Mouse (Mus musculus): ENCODE results near the gene Olfr52. TPM values are rescaled to one million over a fixed set of nuclear protein-coding genes. Genes with fewer than 3 reads are reported as not detected.
"Not testable (repeated sequence)": the region's sequence is repeated elsewhere in the genome, so short reads cannot be mapped to it uniquely, and the experiment has no call there.

Olfr52 gene
- total and polyA plus RNA-seq, 2 experiments from 2014 or later = not detected

GRCm38 (mm10) chr2:86177720-86178119 is 7.8 kb downstream of the Olfr52 start, which contains the start of gene Olfr1044:
TSS of gene Olfr1044 (minus strand) at chr2:86177820.
- Histone ChIP-seq H3K27ac (ENCODE audit: low read depth, low read length) (no peak within 1 kb of the TSS), H3K4me1 (ENCODE audit: insufficient read depth, low read length) (no peaks in the 10 kb centered on the region), H3K4me2 (ENCODE audit: low read depth, low read length, poor library complexity, severe bottlenecking) (no peak within 1 kb of the TSS), H3K27me3 (ENCODE audit: insufficient read depth, low read length) (no peaks in the 10 kb centered on the region), H3K4me3 (ENCODE audit: low read depth, low read length) (no peak within 1 kb of the TSS), H3K9me3 (ENCODE audit: low read length) (no peaks in the 10 kb centered on the region), H3K9ac (replicated peaks; ENCODE audit: low read length, poor library complexity, severe bottlenecking) (no peak within 1 kb of the TSS), H3K36me3 (ENCODE audit: insufficient read depth, low read length) (no peaks in the 10 kb centered on the region)
- no peak for TF ChIP-seq CTCF (IDR thresholded peaks at IDR 0.05)
- DNase-seq (ENCODE audit: low spot score) = no peak
- ATAC-seq (ENCODE audit: low FRiP score) = no peak

- not testable (repeated sequence) for H3K9ac ChIP-seq (replicated peaks; ENCODE audit: low read length, poor library complexity, severe bottlenecking); H3K27ac ChIP-seq (ENCODE audit: low read depth, low read length); H3K27me3 ChIP-seq (ENCODE audit: insufficient read depth, low read length); H3K4me2 ChIP-seq (ENCODE audit: low read depth, low read length, poor library complexity, severe bottlenecking); H3K36me3 ChIP-seq (ENCODE audit: insufficient read depth, low read length); H3K4me3 ChIP-seq (ENCODE audit: low read depth, low read length); DNase-seq (ENCODE audit: low spot score); H3K9me3 ChIP-seq (ENCODE audit: low read length); H3K4me1 ChIP-seq (ENCODE audit: insufficient read depth, low read length); ATAC-seq (ENCODE audit: low FRiP score)
- 90% methylated on average over 7 of the region's 7 CpGs for WGBS
Measured at GRCm38 (mm10) chr2:86175422-86175821, 10.1 kb downstream of the Olfr52 start.

- Histone ChIP-seq H3K27me3 (ENCODE audit: insufficient read depth, low read length) (no peaks in the 10 kb centered on the region), H3K9me3 (ENCODE audit: low read length) (no peaks in the 10 kb centered on the region)
Measured at GRCm38 (mm10) chr2:86167422-86167821, 18.1 kb downstream of the Olfr52 start, which contains the start of gene Olfr1043. TSS of gene Olfr1043 (minus strand) at chr2:86167522.

GRCm38 (mm10) chr2:86161738-86162137 is 23.7 kb downstream of the Olfr52 start, which contains the start of gene Olfr1042:
TSS of gene Olfr1042 (minus strand) at chr2:86161838.
- Histone ChIP-seq H3K27ac (ENCODE audit: low read depth, low read length) (no peak within 1 kb of the TSS), H3K4me3 (ENCODE audit: low read depth, low read length) (no peak within 1 kb of the TSS), H3K4me1 (ENCODE audit: insufficient read depth, low read length) (no peaks in the 10 kb centered on the region), H3K9ac (replicated peaks; ENCODE audit: low read length, poor library complexity, severe bottlenecking) (no peak within 1 kb of the TSS), H3K36me3 (ENCODE audit: insufficient read depth, low read length) (no peaks in the 10 kb centered on the region), H3K27me3 (ENCODE audit: insufficient read depth, low read length) (no peaks in the 10 kb centered on the region), H3K4me2 (ENCODE audit: low read depth, low read length, poor library complexity, severe bottlenecking) (no peak within 1 kb of the TSS), H3K9me3 (ENCODE audit: low read length) (no peaks in the 10 kb centered on the region)
- DNase-seq (ENCODE audit: low spot score) = no peak
- TF ChIP-seq CTCF (IDR thresholded peaks at IDR 0.05) = no peak
- no peak for ATAC-seq (ENCODE audit: low FRiP score)
- WGBS = 92% methylated on average over 2 of the region's 2 CpGs

More at GRCm38 (mm10) chr2:86167422-86167821, 18.1 kb downstream of the Olfr52 start, which contains the start of gene Olfr1043:
- no peak within 1 kb of the TSS for H3K9ac ChIP-seq (replicated peaks; ENCODE audit: low read length, poor library complexity, severe bottlenecking)
- no peak within 1 kb of the TSS for H3K4me2 ChIP-seq (ENCODE audit: low read depth, low read length, poor library complexity, severe bottlenecking)
- H3K36me3 ChIP-seq (ENCODE audit: insufficient read depth, low read length) = no peaks in the 10 kb centered on the region
- ATAC-seq (ENCODE audit: low FRiP score) = no peak
- H3K4me3 ChIP-seq (ENCODE audit: low read depth, low read length) = no peak within 1 kb of the TSS
- TF ChIP-seq CTCF (IDR thresholded peaks at IDR 0.05) = no peak
- H3K4me1 ChIP-seq (ENCODE audit: insufficient read depth, low read length) = no peaks in the 10 kb centered on the region
- no peak within 1 kb of the TSS for H3K27ac ChIP-seq (ENCODE audit: low read depth, low read length)
- DNase-seq (ENCODE audit: low spot score) = no peak
- WGBS = 91% methylated on average over 2 of the region's 2 CpGs

GRCm38 (mm10) chr2:86146632-86147031 is 38.9 kb downstream of the Olfr52 start, which contains the start of gene Olfr1040:
TSS of gene Olfr1040 (minus strand) at chr2:86146732.
- DNase-seq (ENCODE audit: low spot score) (no peak), ATAC-seq (ENCODE audit: low FRiP score) (no peak)
- H3K9ac ChIP-seq (replicated peaks; ENCODE audit: low read length, poor library complexity, severe bottlenecking) = no peak within 1 kb of the TSS
- H3K4me3 ChIP-seq (ENCODE audit: low read depth, low read length) = no peak within 1 kb of the TSS
- no peaks in the 10 kb centered on the region for H3K27me3 ChIP-seq (ENCODE audit: insufficient read depth, low read length)
- no peaks in the 10 kb centered on the region for H3K36me3 ChIP-seq (ENCODE audit: insufficient read depth, low read length)
- 88% methylated on average over 1 of the region's 1 CpGs for WGBS
- no peaks in the 10 kb centered on the region for H3K9me3 ChIP-seq (ENCODE audit: low read length)
- H3K27ac ChIP-seq (ENCODE audit: low read depth, low read length) = no peak within 1 kb of the TSS
- H3K4me2 ChIP-seq (ENCODE audit: low read depth, low read length, poor library complexity, severe bottlenecking) = no peak within 1 kb of the TSS
- TF ChIP-seq CTCF (IDR thresholded peaks at IDR 0.05) = no peak
- no peaks in the 10 kb centered on the region for H3K4me1 ChIP-seq (ENCODE audit: insufficient read depth, low read length)

DNA sequence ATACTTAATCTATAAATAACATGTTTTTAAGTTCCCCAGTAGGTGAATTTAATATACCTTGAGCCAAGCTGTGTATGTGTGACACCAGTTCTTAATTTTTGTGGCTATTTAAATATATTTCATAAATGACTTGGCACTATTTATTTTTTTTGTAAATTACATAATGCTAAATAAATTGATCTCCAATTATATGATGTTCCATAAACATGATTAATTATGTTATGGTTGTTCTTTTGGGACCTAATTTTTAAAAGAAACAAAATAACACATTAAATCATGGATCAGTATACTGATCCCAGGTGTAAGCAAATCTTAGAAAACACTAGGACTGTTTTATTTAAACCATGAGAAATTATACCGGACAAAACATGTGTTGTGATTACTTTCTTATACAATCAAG is 49.7 kb downstream of the Olfr52 start, which contains the start of gene Olfr1039:
Gene Olfr1039 (minus strand): TSS at position 101 of the 400 bp plus-strand sequence.
- WGBS = 97% methylated on average over 1 of the region's 1 CpGs

More for the DNA sequence above, 49.7 kb downstream of the Olfr52 start, which contains the start of gene Olfr1039:
- Histone ChIP-seq H3K27ac (ENCODE audit: low read depth, low read length) (no peak within 1 kb of the TSS), H3K4me1 (ENCODE audit: insufficient read depth, low read length) (no peaks in the 10 kb centered on the region), H3K4me3 (ENCODE audit: low read depth, low read length) (no peak within 1 kb of the TSS), H3K9me3 (ENCODE audit: low read length) (no peaks in the 10 kb centered on the region), H3K9ac (replicated peaks; ENCODE audit: low read length, poor library complexity, severe bottlenecking) (no peak within 1 kb of the TSS), H3K27me3 (ENCODE audit: insufficient read depth, low read length) (no peaks in the 10 kb centered on the region), H3K36me3 (ENCODE audit: insufficient read depth, low read length) (no peaks in the 10 kb centered on the region), H3K4me2 (ENCODE audit: low read depth, low read length, poor library complexity, severe bottlenecking) (no peak within 1 kb of the TSS)
- no peak for TF ChIP-seq CTCF (IDR thresholded peaks at IDR 0.05)
- no peak for DNase-seq (ENCODE audit: low spot score)
- ATAC-seq (ENCODE audit: low FRiP score) = no peak

Other genes starting within 250 kb of the Olfr52 start
- gene Olfr1028, start 235.2 kb downstream of the Olfr52 start, total RNA-seq (2014; rRNA removed) = not detected in 2 replicates
- gene Olfr1028, start 235.2 kb downstream of the Olfr52 start, polyA plus RNA-seq (2015; fragmentation: Nextera tagmentation; extraction: Ambion mirVana) = not detected in 2 replicates
- not detected in 2 replicates for gene Olfr1029, start 211.8 kb downstream of the Olfr52 start, total RNA-seq (2014; rRNA removed)
- gene Olfr1029, start 211.8 kb downstream of the Olfr52 start, polyA plus RNA-seq (2015; fragmentation: Nextera tagmentation; extraction: Ambion mirVana) = not detected in 2 replicates
- gene Olfr1030, start 206.4 kb downstream of the Olfr52 start, total RNA-seq (2014; rRNA removed) = not detected in 2 replicates
- not detected in 2 replicates for gene Olfr1030, start 206.4 kb downstream of the Olfr52 start, polyA plus RNA-seq (2015; fragmentation: Nextera tagmentation; extraction: Ambion mirVana)
- not detected in 2 replicates for gene Olfr1031, start 195.4 kb downstream of the Olfr52 start, total RNA-seq (2014; rRNA removed)
- gene Olfr1031, start 195.4 kb downstream of the Olfr52 start, polyA plus RNA-seq (2015; fragmentation: Nextera tagmentation; extraction: Ambion mirVana) = not detected in 2 replicates
- gene Olfr1032, start 180.1 kb downstream of the Olfr52 start, total RNA-seq (2014; rRNA removed) = not detected in 2 replicates
- gene Olfr1032, start 180.1 kb downstream of the Olfr52 start, polyA plus RNA-seq (2015; fragmentation: Nextera tagmentation; extraction: Ambion mirVana) = not detected in 2 replicates
- 0.11 and 0.24 TPM in 2 replicates for gene Olfr1033, start 165.1 kb downstream of the Olfr52 start, total RNA-seq (2014; rRNA removed)
- not detected in 2 replicates for gene Olfr1033, start 165.1 kb downstream of the Olfr52 start, polyA plus RNA-seq (2015; fragmentation: Nextera tagmentation; extraction: Ambion mirVana)
- gene Olfr1034, start 139.8 kb downstream of the Olfr52 start, total RNA-seq (2014; rRNA removed) = 0.19 TPM in 1 of 2 replicates, not detected in the other
- gene Olfr1034, start 139.8 kb downstream of the Olfr52 start, polyA plus RNA-seq (2015; fragmentation: Nextera tagmentation; extraction: Ambion mirVana) = not detected in 2 replicates
- gene Olfr1036, start 111.7 kb downstream of the Olfr52 start, total RNA-seq (2014; rRNA removed) = not detected in 2 replicates
- not detected in 2 replicates for gene Olfr1036, start 111.7 kb downstream of the Olfr52 start, polyA plus RNA-seq (2015; fragmentation: Nextera tagmentation; extraction: Ambion mirVana)
- gene Olfr1037, start 98.3 kb downstream of the Olfr52 start, total RNA-seq (2014; rRNA removed) = not detected in 2 replicates
- gene Olfr1037, start 98.3 kb downstream of the Olfr52 start, polyA plus RNA-seq (2015; fragmentation: Nextera tagmentation; extraction: Ambion mirVana) = not detected in 2 replicates
- not detected in 2 replicates for gene Olfr1039, start 49.8 kb downstream of the Olfr52 start, total RNA-seq (2014; rRNA removed)
- gene Olfr1039, start 49.8 kb downstream of the Olfr52 start, polyA plus RNA-seq (2015; fragmentation: Nextera tagmentation; extraction: Ambion mirVana) = not detected in 2 replicates
- gene Olfr1040, start 39.0 kb downstream of the Olfr52 start, total RNA-seq (2014; rRNA removed) = not detected in 2 replicates
- gene Olfr1040, start 39.0 kb downstream of the Olfr52 start, polyA plus RNA-seq (2015; fragmentation: Nextera tagmentation; extraction: Ambion mirVana) = not detected in 2 replicates
- not detected in 2 replicates for gene Olfr1042, start 23.8 kb downstream of the Olfr52 start, total RNA-seq (2014; rRNA removed)
- not detected in 2 replicates for gene Olfr1042, start 23.8 kb downstream of the Olfr52 start, polyA plus RNA-seq (2015; fragmentation: Nextera tagmentation; extraction: Ambion mirVana)
- gene Olfr1043, start 18.2 kb downstream of the Olfr52 start, total RNA-seq (2014; rRNA removed) = not detected in 2 replicates
- gene Olfr1043, start 18.2 kb downstream of the Olfr52 start, polyA plus RNA-seq (2015; fragmentation: Nextera tagmentation; extraction: Ambion mirVana) = not detected in 2 replicates
- not detected in 2 replicates for gene Olfr1044, start 7.9 kb downstream of the Olfr52 start, total RNA-seq (2014; rRNA removed)
- not detected in 2 replicates for gene Olfr1044, start 7.9 kb downstream of the Olfr52 start, polyA plus RNA-seq (2015; fragmentation: Nextera tagmentation; extraction: Ambion mirVana)
- not detected in 2 replicates for gene Olfr1045, start 17.3 kb upstream of the Olfr52 start, total RNA-seq (2014; rRNA removed)
- not detected in 2 replicates for gene Olfr1045, start 17.3 kb upstream of the Olfr52 start, polyA plus RNA-seq (2015; fragmentation: Nextera tagmentation; extraction: Ambion mirVana)
- not detected in 2 replicates for gene Olfr1046, start 33.6 kb upstream of the Olfr52 start, total RNA-seq (2014; rRNA removed)
- not detected in 2 replicates for gene Olfr1046, start 33.6 kb upstream of the Olfr52 start, polyA plus RNA-seq (2015; fragmentation: Nextera tagmentation; extraction: Ambion mirVana)
- not detected in 2 replicates for gene Olfr1047, start 45.7 kb upstream of the Olfr52 start, total RNA-seq (2014; rRNA removed)
- gene Olfr1047, start 45.7 kb upstream of the Olfr52 start, polyA plus RNA-seq (2015; fragmentation: Nextera tagmentation; extraction: Ambion mirVana) = not detected in 2 replicates
- not detected in 2 replicates for gene Olfr1048, start 54.6 kb upstream of the Olfr52 start, total RNA-seq (2014; rRNA removed)
- gene Olfr1048, start 54.6 kb upstream of the Olfr52 start, polyA plus RNA-seq (2015; fragmentation: Nextera tagmentation; extraction: Ambion mirVana) = not detected in 2 replicates
- not detected in 2 replicates for gene Olfr1049, start 72.6 kb upstream of the Olfr52 start, total RNA-seq (2014; rRNA removed)
- not detected in 2 replicates for gene Olfr1049, start 72.6 kb upstream of the Olfr52 start, polyA plus RNA-seq (2015; fragmentation: Nextera tagmentation; extraction: Ambion mirVana)
- not detected in 2 replicates for gene Olfr1051, start 93.4 kb upstream of the Olfr52 start, total RNA-seq (2014; rRNA removed)
- not detected in 2 replicates for gene Olfr1051, start 93.4 kb upstream of the Olfr52 start, polyA plus RNA-seq (2015; fragmentation: Nextera tagmentation; extraction: Ambion mirVana)
- gene Olfr1052, start 106.8 kb upstream of the Olfr52 start, total RNA-seq (2014; rRNA removed) = not detected in 2 replicates
- gene Olfr1052, start 106.8 kb upstream of the Olfr52 start, polyA plus RNA-seq (2015; fragmentation: Nextera tagmentation; extraction: Ambion mirVana) = not detected in 2 replicates
- not detected in 2 replicates for gene Olfr1053, start 129.6 kb upstream of the Olfr52 start, total RNA-seq (2014; rRNA removed)
- not detected in 2 replicates for gene Olfr1053, start 129.6 kb upstream of the Olfr52 start, polyA plus RNA-seq (2015; fragmentation: Nextera tagmentation; extraction: Ambion mirVana)
- not detected in 2 replicates for gene Olfr1054, start 149.8 kb upstream of the Olfr52 start, total RNA-seq (2014; rRNA removed)
- not detected in 2 replicates for gene Olfr1054, start 149.8 kb upstream of the Olfr52 start, polyA plus RNA-seq (2015; fragmentation: Nextera tagmentation; extraction: Ambion mirVana)
- gene Olfr1055, start 164.6 kb upstream of the Olfr52 start, total RNA-seq (2014; rRNA removed) = not detected in 2 replicates
- not detected in 2 replicates for gene Olfr1055, start 164.6 kb upstream of the Olfr52 start, polyA plus RNA-seq (2015; fragmentation: Nextera tagmentation; extraction: Ambion mirVana)
- not detected in 2 replicates for gene Olfr1056, start 176.8 kb upstream of the Olfr52 start, total RNA-seq (2014; rRNA removed)
- gene Olfr1056, start 176.8 kb upstream of the Olfr52 start, polyA plus RNA-seq (2015; fragmentation: Nextera tagmentation; extraction: Ambion mirVana) = not detected in 2 replicates
- not detected in 2 replicates for gene Olfr1057, start 192.7 kb upstream of the Olfr52 start, total RNA-seq (2014; rRNA removed)
- gene Olfr1057, start 192.7 kb upstream of the Olfr52 start, polyA plus RNA-seq (2015; fragmentation: Nextera tagmentation; extraction: Ambion mirVana) = not detected in 2 replicates
- not detected in 2 replicates for gene Olfr1058, start 202.9 kb upstream of the Olfr52 start, total RNA-seq (2014; rRNA removed)
- gene Olfr1058, start 202.9 kb upstream of the Olfr52 start, polyA plus RNA-seq (2015; fragmentation: Nextera tagmentation; extraction: Ambion mirVana) = not detected in 2 replicates
- not detected in 2 replicates for gene Olfr1061, start 228.4 kb upstream of the Olfr52 start, total RNA-seq (2014; rRNA removed)
- gene Olfr1061, start 228.4 kb upstream of the Olfr52 start, polyA plus RNA-seq (2015; fragmentation: Nextera tagmentation; extraction: Ambion mirVana) = not detected in 2 replicates
- gene Olfr1062, start 241.1 kb upstream of the Olfr52 start, total RNA-seq (2014; rRNA removed) = not detected in 2 replicates
- gene Olfr1062, start 241.1 kb upstream of the Olfr52 start, polyA plus RNA-seq (2015; fragmentation: Nextera tagmentation; extraction: Ambion mirVana) = not detected in 2 replicates